ENCODE assay signal across 24 mouse cellular contexts in the genomic region with DNA sequence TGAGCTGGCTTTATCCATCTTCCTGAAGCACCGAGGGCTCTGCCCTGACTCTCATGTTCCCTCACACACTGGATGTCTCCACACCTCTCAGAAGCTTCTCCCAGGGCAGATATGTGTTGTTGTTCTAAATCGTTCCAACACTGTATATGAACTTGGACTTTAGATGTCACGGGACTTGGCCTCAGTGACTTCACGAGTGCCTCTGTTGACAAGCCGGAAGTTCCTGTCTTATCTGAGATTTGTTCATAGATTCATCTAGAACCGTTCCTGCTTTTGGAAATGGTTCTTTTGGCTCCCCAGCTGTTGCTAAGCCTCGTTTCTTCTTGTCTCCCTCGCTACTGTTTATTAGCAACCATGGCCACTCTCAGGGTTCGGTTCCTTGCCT. TPM values are rescaled to one million over a fixed set of nuclear protein-coding genes. Genes with fewer than 3 reads are reported as not detected.
DNase-seq lines count a peak whose midpoint lies in the region; ATAC-seq and TF ChIP-seq lines count a peak whose summit lies in the region.
"Had no signal": no experiment of that assay in that cellular context is flagged by ENCODE, and none has a peak within 500 bp of the region (broad histone marks: within the 10 kb centered on the region; RNA-seq: fewer than 3 reads in every experiment).

No protein-coding gene starts in this region.

- peaks cover 61% of the 10 kb centered on the region for H3K4me1 ChIP-seq in erythroblast, embryonic 14.5 days (ENCODE audit: control insufficient read depth)
- peaks cover 33% of the 10 kb centered on the region for H3K4me1 ChIP-seq in heart, embryonic 16.5 days (ENCODE audit: control insufficient read depth, insufficient read depth, low read length)
- H3K4me1 ChIP-seq in heart, embryonic 12.5 days (replicated peaks): peaks cover 17% of the 10 kb centered on the region
- peaks cover 50% of the 10 kb centered on the region for H3K4me1 ChIP-seq in G1E (ENCODE audit: insufficient read depth, low read depth, low read length)
- H3K4me1 ChIP-seq in liver, embryonic 16.5 days (ENCODE audit: control insufficient read depth, low read depth, low read length): peaks cover 35% of the 10 kb centered on the region
- H3K4me1 ChIP-seq: embryonic facial prominence, embryonic 12.5 days; hindbrain, embryonic 15.5 days; kidney, embryonic 15.5 days; midbrain, embryonic 10.5 days had no signal

- 75% methylated on average over 9 of the region's 9 CpGs for WGBS in heart, embryonic 16.5 days
- WGBS in heart, embryonic 12.5 days: 68% methylated on average over 9 of the region's 9 CpGs
- WGBS in liver, embryonic 16.5 days (ENCODE audit: insufficient replicate concordance): 43% methylated on average over 9 of the region's 9 CpGs

- H3K4me3 ChIP-seq in erythroblast, embryonic 14.5 days (replicated peaks): peak overlapping the region; percentile 44
- no peak overlapping the region for H3K4me3 ChIP-seq in heart, embryonic 16.5 days (ENCODE audit: low read length)
- no peak overlapping the region for H3K4me3 ChIP-seq in heart, embryonic 12.5 days
- no peak overlapping the region; the same call in 1 of the 2 replicates for H3K4me3 ChIP-seq in G1E (ENCODE audit: low read depth, low read length)
- H3K4me3 ChIP-seq in liver, embryonic 16.5 days (ENCODE audit: low read depth, low read length): no peak overlapping the region
- H3K4me3 ChIP-seq: embryonic facial prominence, embryonic 12.5 days; hindbrain, embryonic 15.5 days; kidney, embryonic 15.5 days; midbrain, embryonic 10.5 days had no signal

- H3K4me2 ChIP-seq in heart, embryonic 16.5 days (ENCODE audit: low read depth, low read length): no peak overlapping the region
- H3K4me2 ChIP-seq in heart, embryonic 12.5 days: no peak overlapping the region
- H3K4me2 ChIP-seq in liver, embryonic 16.5 days (ENCODE audit: low read depth, low read length): peak overlapping the region; percentile 49
- H3K4me2 ChIP-seq: embryonic facial prominence, embryonic 12.5 days; hindbrain, embryonic 15.5 days; kidney, embryonic 15.5 days had no signal

- no peak for ATAC-seq in erythroblast, adult 5-6 weeks (replicated peaks; ENCODE audit: low FRiP score, poor library complexity, severe bottlenecking)
- no peak for ATAC-seq in heart, embryonic 16.5 days (replicated peaks; ENCODE audit: extremely low read depth, insufficient read depth, low FRiP score)
- ATAC-seq in heart, embryonic 12.5 days (ENCODE audit: insufficient number of reproducible peaks, low FRiP score): no peak
- ATAC-seq in G1E (ENCODE audit: extremely low read depth, insufficient number of reproducible peaks, low FRiP score, poor library complexity, severe bottlenecking): 0 out of 2 replicates have a peak, but pooled peaks have one; percentile 22
- no peak for ATAC-seq in liver, embryonic 16.5 days (ENCODE audit: low read depth)
- ATAC-seq: forebrain, embryonic 14.5 days; intestine, embryonic 16.5 days; lung, postnatal 0 days; midbrain, embryonic 16.5 days; Patski had no signal

- TF ChIP-seq CTCF in G1E (IDR thresholded peaks at IDR 0.05; ENCODE audit: low read depth, low read length): no peak

- no peak overlapping the region for H3K9ac ChIP-seq in heart, embryonic 16.5 days (ENCODE audit: low read length)
- H3K9ac ChIP-seq in heart, embryonic 12.5 days: no peak overlapping the region
- H3K9ac ChIP-seq in liver, embryonic 16.5 days (ENCODE audit: low read depth, low read length): no peak overlapping the region
- H3K9ac ChIP-seq: embryonic facial prominence, embryonic 12.5 days; hindbrain, embryonic 15.5 days; kidney, embryonic 15.5 days had no signal

- no peak for DNase-seq in G1E (ENCODE audit: low spot score)
- no peak for DNase-seq in yolk sac, embryonic 10.5 days (ENCODE audit: low spot score)
- DNase-seq in cerebellum, adult 9-10 months: no peak
- DNase-seq: adrenal gland, postnatal 36 days; cerebellum, postnatal 14 days; gastrocnemius, postnatal 36 days; kidney, postnatal 36 days; thymus, postnatal 14 days had no signal

- H3K36me3 ChIP-seq in erythroblast, embryonic 14.5 days (ENCODE audit: control insufficient read depth): peaks cover 77% of the 10 kb centered on the region
- peaks cover 49% of the 10 kb centered on the region for H3K36me3 ChIP-seq in heart, embryonic 16.5 days (ENCODE audit: control insufficient read depth, insufficient read depth)
- peaks cover 61% of the 10 kb centered on the region for H3K36me3 ChIP-seq in heart, embryonic 12.5 days
- peaks cover 82% of the 10 kb centered on the region for H3K36me3 ChIP-seq in G1E (replicated peaks)
- H3K36me3 ChIP-seq in liver, embryonic 16.5 days (ENCODE audit: control insufficient read depth, insufficient read depth): 0 out of 2 replicates have a peak, but pooled peaks cover 2% of the 10 kb centered on the region

- no peaks in the 10 kb centered on the region for H3K27me3 ChIP-seq in erythroblast, embryonic 14.5 days (ENCODE audit: control insufficient read depth)
- no peaks in the 10 kb centered on the region for H3K27me3 ChIP-seq in heart, embryonic 16.5 days (ENCODE audit: control insufficient read depth, insufficient read depth, low read length)
- H3K27me3 ChIP-seq in heart, embryonic 12.5 days (replicated peaks): no peaks in the 10 kb centered on the region
- no peaks in the 10 kb centered on the region for H3K27me3 ChIP-seq in G1E (ENCODE audit: insufficient read depth, low read length)
- H3K27me3 ChIP-seq in liver, embryonic 16.5 days (ENCODE audit: control insufficient read depth, insufficient read depth, low read depth, low read length): no peaks in the 10 kb centered on the region
- H3K27me3 ChIP-seq: embryonic facial prominence, embryonic 12.5 days; hindbrain, embryonic 15.5 days; kidney, embryonic 15.5 days; Patski had no signal

- H3K9me3 ChIP-seq in erythroblast, embryonic 14.5 days (ENCODE audit: control insufficient read depth, low read length): no peaks in the 10 kb centered on the region
- no peaks in the 10 kb centered on the region for H3K9me3 ChIP-seq in heart, embryonic 16.5 days (replicated peaks; ENCODE audit: control insufficient read depth, low read length)
- no peaks in the 10 kb centered on the region for H3K9me3 ChIP-seq in heart, embryonic 12.5 days (replicated peaks)
- no peaks in the 10 kb centered on the region for H3K9me3 ChIP-seq in G1E (replicated peaks)
- no peaks in the 10 kb centered on the region for H3K9me3 ChIP-seq in liver, embryonic 16.5 days (replicated peaks; ENCODE audit: control insufficient read depth, low read length)
- H3K9me3 ChIP-seq: embryonic facial prominence, embryonic 12.5 days; hindbrain, embryonic 15.5 days; kidney, embryonic 15.5 days; midbrain, embryonic 10.5 days had no signal

- H3K27ac ChIP-seq in heart, embryonic 16.5 days (ENCODE audit: low read length): peak overlapping the region; percentile 80
- H3K27ac ChIP-seq in heart, embryonic 12.5 days (ENCODE audit: poor library complexity, severe bottlenecking): no peak overlapping the region
- H3K27ac ChIP-seq in liver, embryonic 16.5 days (ENCODE audit: low read length): peak overlapping the region; percentile 66
- H3K27ac ChIP-seq: embryonic facial prominence, embryonic 12.5 days; hindbrain, embryonic 15.5 days; kidney, embryonic 15.5 days; macrophage; midbrain, embryonic 10.5 days had no signal

RNA-seq across cellular contexts. Expression of a gene that starts 22.2 kb away (rescaled TPM):
- 0.71 and 1.0 TPM in 2 replicates for polyA plus RNA-seq in erythroblast, embryonic 14.5 days (2012)
- 20.9 and 23.2 TPM in 2 replicates for total RNA-seq in erythroblast, adult 5-6 weeks (2015; ENCODE audit: low replicate concordance)
- 20.1 and 22.3 TPM in 2 replicates for total RNA-seq in erythroblast, adult 5-6 weeks (2017; ENCODE audit: low replicate concordance)
- 17.8 and 17.9 TPM in 2 replicates for polyA plus RNA-seq in heart, embryonic 16.5 days (2015; fragmentation: Nextera tagmentation; extraction: Ambion mirVana)
- 26.9 and 30.1 TPM in 2 replicates for polyA plus RNA-seq in heart, embryonic 12.5 days (2016; fragmentation: Nextera tagmentation; extraction: Ambion mirVana)
- total RNA-seq in G1E (2014; fragmentation: Nextera tagmentation) (61.3 and 71.2 TPM in 2 replicates), G1E (2017) (44.4 and 55.5 TPM in 2 replicates)
- polyA plus RNA-seq in G1E (2012): 17.1 and 18.8 TPM in 2 replicates
- polyA plus RNA-seq in liver, embryonic 16.5 days (2015; fragmentation: Nextera tagmentation; extraction: Ambion mirVana): 12.5 and 12.9 TPM in 2 replicates

RNA-seq across cellular contexts. Expression of a gene that starts 23.4 kb away (rescaled TPM):
- 2.4 and 3.1 TPM in 2 replicates for polyA plus RNA-seq in erythroblast, embryonic 14.5 days (2012)
- total RNA-seq in erythroblast, adult 5-6 weeks (2015; ENCODE audit: low replicate concordance): 0.58 and 4.0 TPM in 2 replicates
- total RNA-seq in erythroblast, adult 5-6 weeks (2017; ENCODE audit: low replicate concordance): 6.4 and 6.7 TPM in 2 replicates
- 145 and 157 TPM in 2 replicates for polyA plus RNA-seq in heart, embryonic 16.5 days (2015; fragmentation: Nextera tagmentation; extraction: Ambion mirVana)
- 80.3 and 82.2 TPM in 2 replicates for polyA plus RNA-seq in heart, embryonic 12.5 days (2016; fragmentation: Nextera tagmentation; extraction: Ambion mirVana)
- total RNA-seq in G1E (2014; fragmentation: Nextera tagmentation) (9.0 and 13.5 TPM in 2 replicates), G1E (2017) (42.7 and 48.1 TPM in 2 replicates)
- polyA plus RNA-seq in G1E (2012): 10.2 and 13.3 TPM in 2 replicates
- 21.1 and 22.7 TPM in 2 replicates for polyA plus RNA-seq in liver, embryonic 16.5 days (2015; fragmentation: Nextera tagmentation; extraction: Ambion mirVana)

RNA-seq across cellular contexts. Expression of a gene that starts 49.7 kb away (rescaled TPM):
- polyA plus RNA-seq in erythroblast, embryonic 14.5 days (2012): 0.42 and 0.43 TPM in 2 replicates
- 11.3 and 11.7 TPM in 2 replicates for total RNA-seq in erythroblast, adult 5-6 weeks (2015; ENCODE audit: low replicate concordance)
- total RNA-seq in erythroblast, adult 5-6 weeks (2017; ENCODE audit: low replicate concordance): 7.7 and 11.2 TPM in 2 replicates
- polyA plus RNA-seq in heart, embryonic 16.5 days (2015; fragmentation: Nextera tagmentation; extraction: Ambion mirVana): 91.2 and 91.7 TPM in 2 replicates
- 76.2 and 78.9 TPM in 2 replicates for polyA plus RNA-seq in heart, embryonic 12.5 days (2016; fragmentation: Nextera tagmentation; extraction: Ambion mirVana)
- total RNA-seq in G1E (2014; fragmentation: Nextera tagmentation) (30.4 and 32.2 TPM in 2 replicates), G1E (2017) (27.2 and 37.5 TPM in 2 replicates)
- 4.2 and 5.1 TPM in 2 replicates for polyA plus RNA-seq in G1E (2012)
- 22.3 and 22.8 TPM in 2 replicates for polyA plus RNA-seq in liver, embryonic 16.5 days (2015; fragmentation: Nextera tagmentation; extraction: Ambion mirVana)

RNA-seq across cellular contexts. Expression of a gene that starts 51.2 kb away (rescaled TPM):
- polyA plus RNA-seq in erythroblast, embryonic 14.5 days (2012): not detected in 2 replicates
- not detected in 2 replicates for total RNA-seq in erythroblast, adult 5-6 weeks (2015; ENCODE audit: low replicate concordance)
- total RNA-seq in erythroblast, adult 5-6 weeks (2017; ENCODE audit: low replicate concordance): not detected in 2 replicates
- polyA plus RNA-seq in heart, embryonic 16.5 days (2015; fragmentation: Nextera tagmentation; extraction: Ambion mirVana): 1.2 and 1.7 TPM in 2 replicates
- 1.4 TPM in 2 replicates for polyA plus RNA-seq in heart, embryonic 12.5 days (2016; fragmentation: Nextera tagmentation; extraction: Ambion mirVana)
- total RNA-seq in G1E (2014; fragmentation: Nextera tagmentation): not detected in 2 replicates
- total RNA-seq in G1E (2017): not detected in 2 replicates
- polyA plus RNA-seq in G1E (2012): not detected in 2 replicates
- 0.07 TPM in 1 of 2 replicates, not detected in the other for polyA plus RNA-seq in liver, embryonic 16.5 days (2015; fragmentation: Nextera tagmentation; extraction: Ambion mirVana)
- total RNA-seq: gastrocnemius, postnatal 36 days; liver, adult 2 months had no signal
- polyA plus RNA-seq: liver, adult 2 months; macrophage; Patski had no signal
